Mouse (Mus musculus): ENCODE results near the gene Sgf29. TPM values are rescaled to one million over a fixed set of nuclear protein-coding genes. Genes with fewer than 3 reads are reported as not detected.
"Not testable (repeated sequence)": the region's sequence is repeated elsewhere in the genome, so short reads cannot be mapped to it uniquely, and the experiment has no call there.

Sgf29 gene
- polyA plus RNA-seq, 1 experiment from 2014 or later, result 39.4 TPM

DNA sequence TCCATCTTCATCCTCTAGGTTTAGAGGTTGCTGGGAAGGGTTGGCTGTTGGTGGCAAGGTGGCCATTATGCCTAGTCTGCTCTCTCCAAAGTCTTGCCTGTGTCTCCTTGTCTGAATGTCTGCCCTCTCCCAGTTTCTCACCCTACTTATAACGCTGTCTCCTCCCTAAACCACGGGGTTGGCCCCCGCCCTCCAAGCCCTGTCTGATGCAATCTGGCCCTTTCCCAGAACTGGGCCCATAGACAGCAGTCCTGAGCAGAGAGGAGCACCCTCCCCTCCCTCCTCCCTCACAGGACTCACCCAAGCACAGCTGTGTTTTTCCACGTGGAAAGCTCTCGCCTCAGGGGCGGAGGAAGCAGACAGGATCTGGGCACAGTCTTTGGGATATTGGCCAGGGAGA lies 23.7 kb upstream of the Sgf29 start:
- 69% methylated on average over 6 of the region's 6 CpGs for WGBS
- H3K27ac ChIP-seq, result no peak overlapping the region
- H3K4me2 ChIP-seq, result no peak overlapping the region
- peaks cover 5% of the 10 kb centered on the region; the same call in 1 of the 2 replicates for H3K4me1 ChIP-seq
- H3K27me3 ChIP-seq, result no peaks in the 10 kb centered on the region
- no peak overlapping the region for H3K4me3 ChIP-seq (replicated peaks)
- no peaks in the 10 kb centered on the region for H3K36me3 ChIP-seq (replicated peaks)
- H3K9me3 ChIP-seq, result no peaks in the 10 kb centered on the region
- ATAC-seq (ENCODE audit: low FRiP score), result no peak
- no peak overlapping the region for H3K9ac ChIP-seq

GRCm38 (mm10) chr7:126625807-126626600 lies 23.1 kb upstream of the Sgf29 start:
- Histone ChIP-seq H3K4me2 (no peak overlapping the region), H3K4me3 (replicated peaks) (no peak overlapping the region), H3K9ac (no peak overlapping the region), H3K36me3 (replicated peaks) (no peaks in the 10 kb centered on the region), H3K27me3 (no peaks in the 10 kb centered on the region), H3K27ac (no peak overlapping the region), H3K9me3 (no peaks in the 10 kb centered on the region), H3K4me1 (peaks cover 5% of the 10 kb centered on the region; the same call in 1 of the 2 replicates)
- WGBS, result 79% methylated on average over 3 of the region's 3 CpGs
- ATAC-seq (ENCODE audit: low FRiP score), result no peak

- 74% methylated on average over 6 of the region's 6 CpGs for WGBS
- ATAC-seq (ENCODE audit: low FRiP score), result no peak
- H3K27ac ChIP-seq, result no peak overlapping the region
These were observed 21.0 kb upstream of the Sgf29 start for GRCm38 (mm10) chr7:126628111-126628510.

GRCm38 (mm10) chr7:126629915-126630314 lies 19.2 kb upstream of the Sgf29 start:
- Histone ChIP-seq H3K4me2 (no peak overlapping the region), H3K4me3 (replicated peaks) (no peak overlapping the region), H3K27ac (no peak overlapping the region), H3K36me3 (replicated peaks) (no peaks in the 10 kb centered on the region), H3K27me3 (no peaks in the 10 kb centered on the region), H3K9ac (no peak overlapping the region), H3K9me3 (no peaks in the 10 kb centered on the region), H3K4me1 (no peaks in the 10 kb centered on the region)
- WGBS, result 29% methylated on average over 3 of the region's 3 CpGs
- ATAC-seq (ENCODE audit: low FRiP score), result no peak

More at GRCm38 (mm10) chr7:126628111-126628510, 21.0 kb upstream of the Sgf29 start:
- no peak overlapping the region for H3K4me3 ChIP-seq (replicated peaks)
- H3K9me3 ChIP-seq, result no peaks in the 10 kb centered on the region
- no peak overlapping the region for H3K4me2 ChIP-seq
- H3K4me1 ChIP-seq, result peaks cover 2% of the 10 kb centered on the region; the same call in 1 of the 2 replicates
- no peaks in the 10 kb centered on the region for H3K27me3 ChIP-seq
- H3K9ac ChIP-seq, result no peak overlapping the region
- no peaks in the 10 kb centered on the region for H3K36me3 ChIP-seq (replicated peaks)

GRCm38 (mm10) chr7:126630824-126631518 lies 18.1 kb upstream of the Sgf29 start, which contains the start of gene Nupr1:
Gene Nupr1, minus strand, starts transcription at chr7:126630861.
- Histone ChIP-seq H3K9me3 (no peaks in the 10 kb centered on the region), H3K36me3 (replicated peaks) (no peaks in the 10 kb centered on the region), H3K4me1 (no peaks in the 10 kb centered on the region), H3K27ac (no peak within 1 kb of the TSS), H3K9ac (no peak within 1 kb of the TSS), H3K4me3 (replicated peaks) (no peak within 1 kb of the TSS), H3K27me3 (0 out of 2 replicates have a peak, but pooled peaks cover 5% of the 10 kb centered on the region), H3K4me2 (no peak within 1 kb of the TSS)
- WGBS, result 91% methylated on average over 4 of the region's 4 CpGs
- ATAC-seq (ENCODE audit: low FRiP score), result no peak

DNA sequence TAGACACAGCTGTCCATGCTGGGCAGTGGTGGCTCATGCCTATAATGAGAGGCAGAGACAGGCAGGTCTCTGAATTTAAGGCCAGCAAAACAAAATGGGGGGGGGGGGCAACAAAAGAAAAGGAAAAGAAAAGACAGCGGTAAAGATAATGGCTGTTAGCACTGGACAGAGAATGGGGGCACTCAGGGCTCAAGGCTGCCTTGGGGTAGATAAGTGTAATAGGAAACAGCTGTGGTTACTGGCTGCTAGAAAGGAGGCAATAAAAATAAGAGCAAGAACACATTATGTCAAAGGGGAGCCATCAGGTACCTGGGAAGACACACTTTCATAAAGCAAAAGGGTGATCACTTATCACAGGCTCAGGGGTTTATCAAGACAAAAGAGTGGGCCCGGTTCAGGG lies 16.6 kb upstream of the Sgf29 start:
- no peaks in the 10 kb centered on the region for H3K4me1 ChIP-seq
- H3K9me3 ChIP-seq, result no peaks in the 10 kb centered on the region
- WGBS, result 78% methylated on average over 2 of the region's 2 CpGs

GRCm38 (mm10) chr7:126635375-126635774 lies 13.7 kb upstream of the Sgf29 start:
- Histone ChIP-seq H3K4me2 (no peak overlapping the region), H3K27ac (no peak overlapping the region), H3K9me3 (no peaks in the 10 kb centered on the region), H3K9ac (no peak overlapping the region), H3K27me3 (0 out of 2 replicates have a peak, but pooled peaks cover 5% of the 10 kb centered on the region), H3K36me3 (replicated peaks) (no peaks in the 10 kb centered on the region), H3K4me3 (replicated peaks) (no peak overlapping the region), H3K4me1 (no peaks in the 10 kb centered on the region)
- ATAC-seq (ENCODE audit: low FRiP score), result no peak

More for the DNA sequence above, 16.6 kb upstream of the Sgf29 start:
- Histone ChIP-seq H3K27me3 (0 out of 2 replicates have a peak, but pooled peaks cover 5% of the 10 kb centered on the region), H3K4me2 (no peak overlapping the region), H3K36me3 (replicated peaks) (no peaks in the 10 kb centered on the region), H3K4me3 (replicated peaks) (no peak overlapping the region), H3K9ac (no peak overlapping the region), H3K27ac (no peak overlapping the region)
- no peak for ATAC-seq (ENCODE audit: low FRiP score)

- Histone ChIP-seq H3K4me2 (no peak overlapping the region), H3K27ac (no peak overlapping the region), H3K4me1 (no peaks in the 10 kb centered on the region), H3K4me3 (replicated peaks) (no peak overlapping the region), H3K9ac (no peak overlapping the region), H3K36me3 (replicated peaks) (no peaks in the 10 kb centered on the region), H3K9me3 (no peaks in the 10 kb centered on the region), H3K27me3 (0 out of 2 replicates have a peak, but pooled peaks cover 5% of the 10 kb centered on the region)
- ATAC-seq (ENCODE audit: low FRiP score), result no peak
- 25% methylated on average over 4 of the region's 4 CpGs for WGBS
These were observed 12.2 kb upstream of the Sgf29 start for GRCm38 (mm10) chr7:126636733-126637520.

DNA sequence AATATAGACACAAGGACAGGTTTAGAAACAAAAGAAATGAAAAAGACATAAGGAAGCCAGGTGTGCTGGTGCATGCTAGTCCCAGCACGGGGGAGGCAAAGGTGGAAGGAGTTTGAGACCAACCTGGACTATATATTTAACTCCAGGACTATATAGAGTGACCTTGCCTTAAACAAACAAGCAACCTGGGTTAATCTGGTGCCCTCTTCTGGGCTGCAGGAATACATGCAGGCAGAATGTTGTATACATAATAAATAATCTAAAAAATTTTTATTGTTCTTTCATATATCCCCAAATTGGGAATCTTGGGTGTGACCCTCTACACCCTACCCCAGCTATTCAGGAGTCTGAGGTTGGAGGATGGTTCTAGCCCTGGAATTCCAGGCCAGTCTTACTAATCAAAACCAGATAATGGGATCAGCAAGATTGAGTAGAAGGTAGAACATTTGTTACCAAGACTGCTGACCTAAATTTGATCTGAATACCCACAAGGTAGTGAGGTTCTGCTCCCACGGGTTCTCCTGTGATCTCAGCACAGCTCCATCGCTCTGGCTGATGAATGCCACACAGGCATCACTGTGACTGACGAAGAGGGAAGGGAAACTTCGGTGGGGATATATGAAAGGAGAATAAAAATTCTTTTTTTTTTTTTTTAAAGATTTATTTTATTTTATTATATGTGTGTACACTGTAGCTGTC lies 6.4 kb upstream of the Sgf29 start:
- Histone ChIP-seq H3K4me2 (no peak overlapping the region), H3K4me1 (no peaks in the 10 kb centered on the region), H3K9me3 (no peaks in the 10 kb centered on the region), H3K4me3 (replicated peaks) (no peak overlapping the region), H3K27me3 (no peaks in the 10 kb centered on the region), H3K27ac (no peak overlapping the region), H3K9ac (no peak overlapping the region), H3K36me3 (replicated peaks) (no peaks in the 10 kb centered on the region)
- 81% methylated on average over 5 of the region's 5 CpGs for WGBS
- no peak for ATAC-seq (ENCODE audit: low FRiP score)

- not testable (repeated sequence) for H3K4me3 ChIP-seq (replicated peaks); H3K9me3 ChIP-seq; H3K9ac ChIP-seq; ATAC-seq (ENCODE audit: low FRiP score); H3K27ac ChIP-seq; H3K4me2 ChIP-seq; H3K4me1 ChIP-seq; H3K36me3 ChIP-seq (replicated peaks); H3K27me3 ChIP-seq
- WGBS, result 76% methylated on average over 3 of the region's 3 CpGs
These were observed 5.9 kb upstream of the Sgf29 start for GRCm38 (mm10) chr7:126643244-126643617.

DNA sequence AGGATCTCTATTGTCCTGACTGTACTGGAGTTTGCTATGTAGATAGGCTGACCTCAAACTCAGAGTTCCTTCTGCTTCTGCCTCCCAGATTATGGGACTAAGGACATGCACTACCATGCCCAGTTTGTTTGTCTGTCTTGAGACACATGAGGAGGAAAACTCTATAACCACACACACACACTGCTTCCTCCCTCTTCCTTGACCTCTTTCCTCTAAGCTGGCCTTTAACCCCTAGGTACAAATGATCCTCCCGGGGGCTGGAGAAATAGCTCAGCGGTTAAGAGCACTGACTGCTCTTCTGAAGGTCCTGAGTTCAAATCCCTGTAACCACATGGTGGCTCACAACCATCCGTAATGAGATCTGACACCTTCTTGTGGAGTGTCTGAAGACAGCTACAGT lies 4.8 kb upstream of the Sgf29 start:
- ATAC-seq (ENCODE audit: low FRiP score), result no peak
- H3K4me3 ChIP-seq (replicated peaks), result no peak overlapping the region
- no peaks in the 10 kb centered on the region for H3K9me3 ChIP-seq
- H3K4me2 ChIP-seq, result no peak overlapping the region
- WGBS, result 81% methylated on average over 3 of the region's 3 CpGs
- H3K9ac ChIP-seq, result no peak overlapping the region
- no peak overlapping the region for H3K27ac ChIP-seq
- H3K27me3 ChIP-seq, result no peaks in the 10 kb centered on the region
- H3K36me3 ChIP-seq (replicated peaks), result no peaks in the 10 kb centered on the region
- H3K4me1 ChIP-seq, result no peaks in the 10 kb centered on the region

- Histone ChIP-seq H3K36me3 (replicated peaks) (no peaks in the 10 kb centered on the region), H3K4me3 (replicated peaks) (no peak overlapping the region), H3K27ac (no peak overlapping the region), H3K4me1 (peaks cover 3% of the 10 kb centered on the region), H3K27me3 (no peaks in the 10 kb centered on the region), H3K4me2 (no peak overlapping the region), H3K9ac (no peak overlapping the region), H3K9me3 (no peaks in the 10 kb centered on the region)
- ATAC-seq (ENCODE audit: low FRiP score), result no peak
These were observed 4.2 kb upstream of the Sgf29 start for GRCm38 (mm10) chr7:126644914-126645313.

Data from forebrain, embryonic 12.5 days (tissue).